Mouse (Mus musculus) forebrain, embryonic 16.5 days (tissue): ENCODE results near the gene Pabpn1l. TPM values are rescaled to one million over a fixed set of nuclear protein-coding genes. Genes with fewer than 3 reads are reported as not detected.

Source experiments
- ATAC-seq: fragments of 200-750 bp; cut with Nextera tagmentation; 2 replicates; pipeline ENCODE4 v1.8.0; 2017; ENCODE audit warnings: mild to moderate bottlenecking, moderate library complexity
- H3K27ac ChIP-seq: fragments of 300-500 bp; sonication (generic); 2 replicates; pipeline ENCODE4 v1.5.1; 2014; ENCODE audit warnings: low read length, control low read depth
- H3K27me3 ChIP-seq: fragments of 300-500 bp; sonication (generic); replicated peaks from 2 replicates; pipeline ENCODE4 v1.6.1; 2014; ENCODE audit warnings: low read length; ENCODE audit not compliant: control insufficient read depth, insufficient read depth
- H3K36me3 ChIP-seq: fragments of 300-500 bp; sonication (generic); 2 replicates; pipeline ENCODE4 v1.6.1; 2014; ENCODE audit not compliant: control insufficient read depth, insufficient read depth
- H3K4me1 ChIP-seq: fragments of 300-500 bp; sonication (generic); replicated peaks from 2 replicates; pipeline ENCODE4 v1.6.1; 2014; ENCODE audit warnings: low read length; ENCODE audit not compliant: control insufficient read depth, insufficient read depth
- H3K4me2 ChIP-seq: fragments of 300-500 bp; sonication (generic); 2 replicates; pipeline ENCODE4 v1.6.1; 2014; ENCODE audit warnings: mild to moderate bottlenecking, low read length, control low read depth
- H3K4me3 ChIP-seq: fragments of 300-500 bp; sonication (generic); replicated peaks from 2 replicates; pipeline ENCODE4 v1.5.1; 2014; ENCODE audit warnings: mild to moderate bottlenecking, low read length, control low read depth
- H3K9ac ChIP-seq: fragments of 300-500 bp; sonication (generic); replicated peaks from 2 replicates; pipeline ENCODE4 v1.6.1; 2014; ENCODE audit warnings: low read depth, low read length, control low read depth
- H3K9me3 ChIP-seq: fragments of 300-500 bp; sonication (generic); 2 replicates; pipeline ENCODE4 v1.6.1; 2016; ENCODE audit warnings: low read length; ENCODE audit not compliant: control insufficient read depth
- WGBS: fragments of 180-500 bp; shearing (Covaris S2); extraction: QIAGEN DNeasy Blood & Tissue Kit; methylation state at CpG from one replicate; pipeline ENCODE4 v1.1.7; 2014; 5-methylcytosine and 5-hydroxymethylcytosine counted together
- polyA plus RNA-seq: library from polyadenylated mRNA; unstranded; fragments of >200 nt; fragmentation: Nextera tagmentation; extraction: Ambion mirVana; gene quantifications from 2 replicates; pipeline ENCODE4 v1.2.1, GENCODE M21; 2015

Gene Pabpn1l
- polyA plus RNA-seq, 1 experiment from 2014 or later, result not detected

DNA sequence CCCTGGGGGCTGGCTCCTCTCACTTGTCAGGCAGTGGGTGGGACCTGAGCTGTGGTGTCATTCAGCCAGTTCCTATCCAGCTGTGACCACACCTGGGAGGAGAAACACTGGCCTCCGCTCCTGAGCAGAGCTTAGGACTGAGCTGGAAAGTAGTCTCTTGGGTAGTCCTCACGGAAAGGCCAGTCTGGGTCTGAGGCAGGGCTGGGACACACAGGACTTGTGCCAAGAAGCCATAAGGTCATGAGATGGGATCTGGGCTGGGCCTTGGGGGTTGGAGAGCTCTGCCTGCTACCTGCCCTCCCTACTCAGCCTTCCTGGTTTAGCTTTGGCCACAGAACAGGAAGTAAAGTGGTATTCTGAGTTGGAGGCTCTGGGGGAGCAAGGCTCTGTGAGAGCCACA, 4.4 kb upstream of the Pabpn1l start:
- no peak for ATAC-seq
- Histone ChIP-seq H3K36me3 (peaks cover 3% of the 10 kb centered on the region; the same call in 1 of the 2 replicates), H3K9me3 (no peaks in the 10 kb centered on the region), H3K27ac (no peak overlapping the region), H3K4me2 (no peak overlapping the region), H3K27me3 (no peaks in the 10 kb centered on the region), H3K4me3 (no peak overlapping the region), H3K4me1 (no peaks in the 10 kb centered on the region), H3K9ac (no peak overlapping the region)
- 76% methylated on average over 2 of the region's 2 CpGs for WGBS

DNA sequence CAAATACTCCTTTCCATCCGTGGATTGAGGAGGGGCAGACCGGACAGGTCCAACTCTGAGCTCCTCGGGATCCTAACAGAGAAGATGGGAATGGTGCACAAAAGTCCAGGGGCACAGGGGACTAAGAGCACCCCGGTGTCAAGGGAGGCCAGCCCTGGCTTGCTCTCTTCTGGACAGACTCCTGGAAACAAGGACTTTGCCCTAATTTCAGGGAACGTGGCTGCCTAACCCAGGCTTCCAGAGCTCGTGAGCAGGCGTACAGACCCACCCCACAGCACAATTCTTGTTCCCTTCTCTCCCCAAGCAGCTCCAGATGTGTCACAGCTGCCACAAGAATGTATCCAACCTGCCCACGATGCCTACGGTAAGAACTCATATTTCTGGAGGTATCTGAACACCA, 3.3 kb upstream of the Pabpn1l start:
- H3K9ac ChIP-seq, result no peak overlapping the region
- H3K9me3 ChIP-seq, result no peaks in the 10 kb centered on the region
- H3K4me2 ChIP-seq, result no peak overlapping the region
- H3K27me3 ChIP-seq, result no peaks in the 10 kb centered on the region
- H3K4me3 ChIP-seq, result no peak overlapping the region
- H3K4me1 ChIP-seq, result no peaks in the 10 kb centered on the region
- 85% methylated on average over 9 of the region's 9 CpGs for WGBS
- no peak overlapping the region for H3K27ac ChIP-seq
- no peak for ATAC-seq
- peaks cover 3% of the 10 kb centered on the region; the same call in 1 of the 2 replicates for H3K36me3 ChIP-seq

DNA sequence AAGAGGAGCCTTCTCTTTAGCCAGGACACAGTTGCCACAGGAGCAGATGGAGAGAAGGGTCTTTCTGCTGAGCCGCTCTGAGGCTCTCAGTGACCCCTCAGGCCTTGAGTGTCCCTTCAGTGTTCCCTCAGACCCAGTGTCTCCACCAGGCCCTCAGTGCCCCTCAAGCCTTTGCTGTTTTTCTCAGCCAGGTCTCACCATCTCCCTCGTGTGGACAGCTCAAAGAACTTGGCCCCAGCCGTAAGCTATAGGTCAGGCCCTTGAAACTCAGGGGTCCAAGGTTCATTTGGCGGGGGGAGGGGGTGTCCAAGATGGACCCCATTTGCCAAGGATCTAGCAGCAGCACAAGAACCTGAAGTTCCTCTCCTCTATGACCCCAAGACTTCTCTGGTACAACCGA, 2.1 kb upstream of the Pabpn1l start:
- Histone ChIP-seq H3K4me2 (no peak overlapping the region), H3K4me3 (no peak overlapping the region), H3K27me3 (no peaks in the 10 kb centered on the region), H3K9ac (no peak overlapping the region), H3K4me1 (no peaks in the 10 kb centered on the region), H3K27ac (no peak overlapping the region), H3K9me3 (no peaks in the 10 kb centered on the region), H3K36me3 (no peaks in the 10 kb centered on the region; the same call in 1 of the 2 replicates)
- ATAC-seq, result no peak
- WGBS, result 78% methylated on average over 5 of the region's 5 CpGs

DNA sequence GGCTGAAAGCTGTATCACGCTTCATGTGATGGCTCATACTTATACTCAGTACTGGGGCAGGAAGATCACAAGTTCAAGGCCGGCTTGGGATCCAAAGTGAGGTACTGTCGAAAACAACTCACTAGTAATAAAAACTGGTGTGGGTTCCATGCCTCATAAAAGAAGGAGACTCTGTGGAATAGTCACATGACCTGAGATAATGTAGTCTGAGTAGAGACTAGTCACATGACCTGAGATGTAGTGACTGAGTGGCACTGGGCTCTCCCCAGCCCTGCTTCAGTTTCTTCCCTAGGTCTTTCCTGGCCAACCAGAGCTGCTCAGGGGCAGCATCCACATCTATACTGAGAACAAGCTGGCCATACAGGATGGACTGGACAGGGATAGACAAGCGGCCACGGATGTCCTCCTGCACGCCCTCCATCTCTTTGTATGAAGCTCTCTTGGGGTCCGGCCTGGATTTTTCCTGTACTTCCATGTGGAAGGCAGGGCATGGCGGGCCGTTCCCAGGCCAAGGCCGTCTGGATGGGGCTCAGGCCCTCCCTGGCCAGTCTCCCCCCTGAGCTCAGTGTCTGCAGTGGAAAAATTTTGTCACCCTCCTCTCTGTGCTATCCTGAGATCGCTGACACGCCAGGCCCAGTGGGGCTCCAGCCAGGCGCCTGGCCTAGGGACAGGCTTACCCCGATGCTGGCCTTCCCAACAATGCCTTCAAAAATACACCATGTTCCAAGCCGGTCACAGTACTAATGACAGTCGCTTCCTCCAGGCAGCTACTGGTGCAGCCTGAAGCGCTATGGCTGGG, 1.5 kb upstream of the Pabpn1l start:
- Histone ChIP-seq H3K27me3 (no peaks in the 10 kb centered on the region), H3K4me2 (no peak overlapping the region), H3K27ac (no peak overlapping the region), H3K4me1 (no peaks in the 10 kb centered on the region), H3K9me3 (no peaks in the 10 kb centered on the region), H3K4me3 (no peak overlapping the region), H3K9ac (no peak overlapping the region), H3K36me3 (no peaks in the 10 kb centered on the region; the same call in 1 of the 2 replicates)
- WGBS, result 89% methylated on average over 17 of the region's 17 CpGs
- ATAC-seq, result no peak

DNA sequence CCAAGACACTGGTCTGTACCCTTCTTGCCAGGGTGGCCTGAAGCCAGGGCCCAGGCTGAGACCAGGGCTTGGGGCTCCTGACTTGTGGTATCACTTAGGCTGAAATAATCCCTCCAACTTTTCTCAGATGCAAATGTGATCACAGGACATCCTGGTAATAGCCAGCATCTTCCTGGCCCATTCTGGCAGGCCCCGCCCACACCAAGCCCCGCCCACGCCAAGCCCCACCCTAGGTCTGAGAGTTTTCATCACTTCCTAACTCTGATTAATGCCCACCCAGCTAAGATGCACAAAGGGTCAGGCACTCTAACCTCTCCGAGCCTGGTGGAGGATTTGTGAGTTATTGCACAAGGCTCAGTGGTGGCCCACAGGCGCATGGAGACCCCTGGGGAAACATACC, 2.1 kb downstream of the Pabpn1l start:
- WGBS, result 38% methylated on average over 5 of the region's 5 CpGs
- H3K27ac ChIP-seq, result no peak overlapping the region
- no peaks in the 10 kb centered on the region for H3K9me3 ChIP-seq
- ATAC-seq, result no peak
- peaks cover 2% of the 10 kb centered on the region; the same call in 1 of the 2 replicates for H3K4me1 ChIP-seq
- no peak overlapping the region for H3K9ac ChIP-seq
- no peaks in the 10 kb centered on the region for H3K27me3 ChIP-seq
- H3K36me3 ChIP-seq, result no peaks in the 10 kb centered on the region
- H3K4me3 ChIP-seq, result no peak overlapping the region
- H3K4me2 ChIP-seq, result no peak overlapping the region

DNA sequence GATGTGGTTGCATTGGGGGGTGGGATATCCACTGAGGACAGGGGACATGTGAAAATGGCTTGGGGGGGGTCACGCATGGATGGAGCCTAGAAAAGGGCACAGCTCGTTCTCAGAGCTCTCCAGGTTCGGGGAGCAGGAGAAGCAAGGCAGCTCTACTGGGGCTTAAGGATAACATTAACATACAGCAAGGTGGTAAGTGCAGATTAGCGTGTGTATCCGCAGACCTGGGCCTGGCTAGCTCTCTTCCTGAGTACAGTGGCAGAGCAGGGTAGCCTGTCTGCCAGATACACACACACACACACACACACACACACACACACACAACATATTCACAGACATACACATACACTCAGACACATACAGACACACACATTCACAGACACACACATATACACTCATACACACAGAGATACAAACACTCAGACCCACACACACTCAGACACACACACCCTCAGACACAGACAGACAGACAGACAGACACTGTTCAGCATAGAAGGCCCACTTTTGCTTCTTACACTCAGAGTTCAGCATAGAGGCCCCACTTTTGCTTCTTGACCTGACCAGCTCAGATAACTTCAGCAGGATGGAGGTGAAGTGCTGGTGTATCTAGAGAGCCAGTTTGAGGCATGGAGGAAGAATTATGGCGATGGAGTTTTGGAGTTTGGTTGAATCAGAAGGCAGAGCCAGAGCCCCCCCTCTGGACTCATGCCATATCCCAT, 3.7 kb downstream of the Pabpn1l start:
- Histone ChIP-seq H3K36me3 (no peaks in the 10 kb centered on the region), H3K9ac (no peak overlapping the region), H3K4me3 (no peak overlapping the region), H3K4me1 (peaks cover 2% of the 10 kb centered on the region; the same call in 1 of the 2 replicates), H3K9me3 (no peaks in the 10 kb centered on the region), H3K27me3 (no peaks in the 10 kb centered on the region), H3K4me2 (no peak overlapping the region), H3K27ac (no peak overlapping the region)
- ATAC-seq, result no peak
- WGBS, result 68% methylated on average over 6 of the region's 6 CpGs

DNA sequence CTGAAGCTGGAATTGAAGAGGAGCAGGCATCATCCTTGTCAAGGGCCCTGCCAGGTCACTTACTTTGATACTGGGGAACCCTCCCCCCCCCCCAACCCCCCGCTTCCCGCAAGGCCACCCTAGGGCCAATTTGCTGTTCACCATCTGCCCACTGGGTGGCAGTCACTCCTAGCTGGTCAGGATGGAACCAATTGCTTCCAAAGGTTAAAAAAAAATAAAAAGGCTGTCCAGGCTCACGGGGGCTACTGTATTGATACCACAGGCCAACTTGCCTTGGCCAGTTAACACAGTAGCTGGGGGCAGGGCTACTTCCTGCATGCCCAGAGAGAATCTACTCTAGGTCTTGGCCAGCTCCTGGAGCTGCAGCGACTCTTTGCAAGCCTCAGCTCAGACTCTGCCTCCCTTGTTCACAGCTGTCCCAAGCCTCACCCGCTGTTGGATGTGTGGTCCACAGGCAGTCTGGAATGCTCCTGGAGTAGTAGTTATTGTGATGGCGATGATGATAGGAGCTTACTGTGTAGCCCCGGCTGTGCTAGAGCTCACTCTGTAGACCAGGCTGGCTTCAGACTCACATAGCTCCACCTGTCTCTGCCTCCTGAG, 4.5 kb downstream of the Pabpn1l start:
- ATAC-seq, result 0 out of 2 replicates have a peak, but pooled peaks have one; percentile 47
- no peak overlapping the region for H3K4me2 ChIP-seq
- H3K36me3 ChIP-seq, result no peaks in the 10 kb centered on the region
- H3K9ac ChIP-seq, result no peak overlapping the region
- H3K4me3 ChIP-seq, result no peak overlapping the region
- peaks cover 2% of the 10 kb centered on the region; the same call in 1 of the 2 replicates for H3K4me1 ChIP-seq
- no peak overlapping the region for H3K27ac ChIP-seq
- no peaks in the 10 kb centered on the region for H3K27me3 ChIP-seq
- WGBS, result 31% methylated on average over 5 of the region's 7 CpGs
- H3K9me3 ChIP-seq, result no peaks in the 10 kb centered on the region

DNA sequence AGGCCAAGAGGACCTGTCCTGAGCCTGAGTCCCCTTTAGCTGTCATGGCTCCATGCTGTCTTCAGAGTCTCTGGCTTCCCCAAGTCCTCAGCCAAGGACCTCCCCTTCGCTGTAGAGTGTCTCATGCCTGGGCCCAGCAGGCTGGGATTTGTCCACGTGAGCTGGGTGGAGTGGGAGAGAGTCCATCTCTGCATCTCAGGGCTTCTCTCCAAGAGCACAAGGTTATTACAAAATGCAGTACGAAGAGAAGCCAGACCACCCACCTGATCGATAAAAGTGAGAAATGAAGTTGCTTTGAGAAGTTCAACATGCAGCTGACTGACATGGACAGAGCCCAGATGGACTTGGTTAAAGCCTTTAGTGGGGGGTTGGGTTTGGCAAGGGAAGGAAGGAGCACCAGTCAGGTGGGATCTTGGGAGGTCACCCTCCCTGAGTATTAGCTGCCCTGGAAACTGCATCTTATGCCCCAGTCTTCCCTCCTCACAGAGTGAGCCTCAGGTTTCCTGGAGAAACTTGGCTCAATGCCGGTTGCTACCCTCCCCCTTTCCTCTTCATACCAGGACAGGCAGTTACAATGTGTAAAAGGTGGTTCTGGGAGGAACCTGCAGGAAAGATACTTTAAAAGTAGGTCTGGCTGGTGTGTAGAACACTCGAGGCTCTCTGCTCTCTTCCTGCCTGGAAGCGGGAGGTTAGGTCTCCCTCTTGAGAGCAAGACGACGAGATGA, 6.2 kb downstream of the Pabpn1l start:
- Histone ChIP-seq H3K4me2 (no peak overlapping the region), H3K4me3 (no peak overlapping the region), H3K9me3 (no peaks in the 10 kb centered on the region), H3K27ac (no peak overlapping the region), H3K9ac (no peak overlapping the region), H3K27me3 (no peaks in the 10 kb centered on the region), H3K4me1 (peaks cover 11% of the 10 kb centered on the region), H3K36me3 (no peaks in the 10 kb centered on the region)
- ATAC-seq, result no peak
- 74% methylated on average over 9 of the region's 9 CpGs for WGBS
